Mouse (Mus musculus): ENCODE results near the gene Hs3st3b1. TPM values are rescaled to one million over a fixed set of nuclear protein-coding genes. Genes with fewer than 3 reads are reported as not detected.

The Hs3st3b1 gene
- polyA plus RNA-seq (2014; fragmentation: Illumina TruSeq; extraction: RNeasy Lipid Tissue Mini Kit (QIAGEN cat#74804); ENCODE audit: low read depth, low replicate concordance) = 8.6 TPM

DNA sequence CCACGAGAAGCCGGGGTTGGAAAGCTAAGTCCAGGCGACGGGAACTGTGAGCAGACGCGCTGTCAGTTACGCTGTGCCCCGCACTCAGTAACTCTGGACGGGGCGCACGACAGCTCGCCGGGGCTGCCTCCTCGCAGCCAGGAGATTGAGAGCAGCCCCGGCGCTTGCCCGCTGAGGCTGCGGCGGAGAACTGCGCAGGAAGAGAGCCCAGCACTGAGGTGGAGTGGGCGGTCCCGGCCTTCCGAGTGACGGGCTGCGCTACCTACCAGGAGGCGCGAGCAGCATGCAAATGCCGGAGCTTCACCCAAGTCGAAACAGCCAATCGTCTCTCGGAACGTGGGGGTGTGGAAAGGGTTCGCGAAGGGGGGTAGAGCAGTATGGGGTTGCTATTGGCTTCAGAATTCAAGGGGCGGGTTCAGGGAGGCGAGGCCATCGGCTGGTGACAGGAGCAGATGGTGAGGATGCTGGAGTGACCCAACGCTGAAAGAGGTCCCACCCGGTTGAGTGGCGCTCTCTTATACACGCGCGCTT lies at the start of gene Hs3st3b1:
Hs3st3b1 (minus strand) TSS at position 200 of the 531 bp plus-strand sequence.

Other genes with a start within 250 kb of the Hs3st3b1 start
- gene Cox10, start 157.2 kb upstream of the Hs3st3b1 start, polyA plus RNA-seq (2014; fragmentation: Illumina TruSeq; extraction: RNeasy Lipid Tissue Mini Kit (QIAGEN cat#74804); ENCODE audit: low read depth, low replicate concordance) = 3.3 TPM